ENCODE assay signal across 17 mouse cellular contexts in the genomic region with DNA sequence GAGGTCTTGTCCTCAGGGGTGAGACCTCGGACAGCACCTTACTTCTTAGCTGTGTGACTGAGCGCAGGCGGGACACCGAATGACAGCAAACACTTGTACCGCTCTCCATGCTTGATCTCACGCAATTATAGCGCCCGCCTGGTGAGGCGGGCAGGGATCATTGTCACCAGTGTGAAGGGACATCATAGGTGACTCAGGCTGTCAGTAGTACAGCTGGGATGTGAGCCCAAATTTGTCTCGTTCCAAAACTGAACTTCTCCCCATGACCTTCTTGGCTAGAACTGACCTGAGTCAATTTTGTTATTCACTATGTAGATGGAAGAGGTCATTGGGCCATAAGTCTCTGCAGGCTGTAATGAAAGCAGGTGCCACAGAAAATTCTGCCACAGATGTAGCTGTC.
DNase-seq lines count a peak whose midpoint lies in the region.
"Had no signal": no experiment of that assay in that cellular context is flagged by ENCODE, and none has a peak within 500 bp of the region (broad histone marks: within the 10 kb centered on the region; RNA-seq: fewer than 3 reads in every experiment).

No protein-coding gene starts in this region.

- peak; percentile 67 for DNase-seq in adrenal gland, adult 2 months
- DNase-seq in adrenal gland, adult 8-10 months = no peak
- DNase-seq in adrenal gland, postnatal 36 days = peak; percentile 28 to 29
- DNase-seq in adrenal gland, postnatal 25 days = no peak
- peak; percentile 28 for DNase-seq in adipocyte (ENCODE audit: low spot score)
- no peak for DNase-seq in left cerebral cortex, postnatal 36 days (ENCODE audit: low spot score in 2 of 2)
- DNase-seq in layer of hippocampus, postnatal 36 days = no peak
- DNase-seq: cerebellum, adult 11 months; cerebellum, adult 2 months; cerebellum, adult 9-11 months; cerebellum, postnatal 25 days; forebrain, postnatal 0 days; gastrocnemius, adult 2 months; gastrocnemius, postnatal 14 days; heart, adult 11 months; heart, postnatal 10 days; heart, postnatal 36 days had no signal

- intact Hi-C loops in left cerebral cortex, postnatal 36 days (cut with DNase I) = loop anchor here (10.0 kb wide), 2 partner anchors 301 to 1311 kb away; a partner anchor contains a TSS

Comparison
In these comparisons a context has a peak if more than half of its experiments do, and no peak if none do; other contexts are left out.
1. DNase-seq: peak in adrenal gland, adult 2 months (single experiment), adrenal gland, postnatal 36 days (2 of 2) and adipocyte (single experiment); none in adrenal gland, adult 8-10 months (single experiment), adrenal gland, postnatal 25 days (single experiment), left cerebral cortex, postnatal 36 days (0 of 2) and layer of hippocampus, postnatal 36 days (0 of 2).